Mouse (Mus musculus) brain, embryonic 14.5 days (tissue): ENCODE data around the gene Ndufs8. TPM values are rescaled to one million over a fixed set of nuclear protein-coding genes. Genes with fewer than 3 reads are reported as not detected.

Experiments used
- DNase-seq: peaks from one replicate; pipeline ENCODE4 v3.0.0-alpha.2; 2011; ENCODE audit warnings: low read depth
- CTCF ChIP-seq: fragments of 200-500 bp; IDR thresholded peaks from 2 replicates; pipeline ENCODE4 v1.5.1; 2012; ENCODE audit warnings: inconsistent platforms, mild to moderate bottlenecking, moderate library complexity, borderline replicate concordance; ENCODE audit not compliant: insufficient read depth, insufficient read length; ENCODE audit errors: extremely low read depth
- POLR2A ChIP-seq: fragments of 200-500 bp; IDR thresholded peaks from 2 replicates; pipeline ENCODE4 v1.6.1; 2012; ENCODE audit warnings: mild to moderate bottlenecking, inconsistent platforms, borderline replicate concordance; ENCODE audit not compliant: poor library complexity, insufficient read depth, insufficient read length, severe bottlenecking; ENCODE audit errors: extremely low read depth
- polyA plus RNA-seq: library from polyadenylated mRNA; depleted of rRNA; stranded (reverse); fragments of >200 nt; gene quantifications from 2 replicates; pipeline ENCODE4 v1.2.3, GENCODE M21; 2012

Gene Ndufs8
- polyA plus RNA-seq, 1 experiment, result 184 TPM

- no peak for DNase-seq
- TF ChIP-seq CTCF, result no peak
- no peak for TF ChIP-seq POLR2A
These were observed 35.2 kb upstream of the Ndufs8 start for GRCm38 (mm10) chr19:3947813-3948212.

- peak; percentile 75 for DNase-seq
- TF ChIP-seq CTCF (peak; percentile 92), POLR2A (no peak)
These were observed 34.1 kb upstream of the Ndufs8 start for GRCm38 (mm10) chr19:3946715-3947114.

- TF ChIP-seq POLR2A (no peak), CTCF (no peak)
- DNase-seq, result no peak
These were observed 33.4 kb upstream of the Ndufs8 start for GRCm38 (mm10) chr19:3945872-3946564.

- TF ChIP-seq POLR2A (no peak), CTCF (no peak)
- no peak for DNase-seq
These were observed 30.6 kb upstream of the Ndufs8 start for GRCm38 (mm10) chr19:3942986-3943735.

- DNase-seq, result no peak
These were observed 29.7 kb upstream of the Ndufs8 start for GRCm38 (mm10) chr19:3942315-3942714.

GRCm38 (mm10) chr19:3935896-3936850 lies 23.6 kb upstream of the Ndufs8 start:
- peak; percentile 57 for DNase-seq
- TF ChIP-seq POLR2A (no peak), CTCF (no peak)

More at GRCm38 (mm10) chr19:3942315-3942714, 29.7 kb upstream of the Ndufs8 start:
- TF ChIP-seq POLR2A (no peak), CTCF (no peak)

- peak; percentile 49 for DNase-seq
- no peak for TF ChIP-seq CTCF
These were observed 22.7 kb upstream of the Ndufs8 start, which contains the start of gene Unc93b1 for GRCm38 (mm10) chr19:3935032-3935895. Gene Unc93b1, plus strand, starts transcription at chr19:3935186.

- no peak for TF ChIP-seq POLR2A
- TF ChIP-seq CTCF, result no peak
- no peak for DNase-seq
These were observed 19.1 kb upstream of the Ndufs8 start for GRCm38 (mm10) chr19:3931716-3932115.

GRCm38 (mm10) chr19:3930262-3931057 lies 17.9 kb upstream of the Ndufs8 start:
- no peak for TF ChIP-seq POLR2A
- no peak for TF ChIP-seq CTCF
- DNase-seq, result peak; percentile 42
